Mouse (Mus musculus) layer of hippocampus, adult 11-12 months (tissue): ENCODE results near the gene Vmn1r226.

ENCODE experiments used
- DNase-seq: peaks from one replicate; pipeline ENCODE4 v3.0.0; 2022; ENCODE audit warnings: low spot score

The Vmn1r226 gene

GRCm38 (mm10) chr17:20682543-20682942 is at the start of gene Vmn1r226:
Gene Vmn1r226, plus strand, starts transcription at chr17:20682843.
- no peak for DNase-seq

GRCm38 (mm10) chr17:20729543-20729942 is 46.9 kb downstream of the Vmn1r226 start, which contains the start of gene Vmn1r227:
Gene Vmn1r227, plus strand, starts transcription at chr17:20729843.
- no peak for DNase-seq
